Mouse (Mus musculus) layer of hippocampus, postnatal 10 days (tissue): ENCODE measurements at regions not wholly inside any gene's neighbourhood (a gene's known extent, or its start where the extent isn't known, plus 50 kb on each side); places are given as distances from the start of the nearest gene placed in this dataset.
"Not testable (repeated sequence)": the region's sequence is repeated elsewhere in the genome, so short reads cannot be mapped to it uniquely, and the experiment has no call there.

Source experiments
- DNase-seq, 2 experiments: peaks; one replicate each; pipeline ENCODE4 v3.0.0; 2021; ENCODE audit warnings: low spot score in 2 of 2
- microRNA-seq, 2 experiments: library from miRNA; unstranded; fragments of <30 nt; microRNA quantifications; one replicate each; pipeline ENCODE4 v1.2.0; 2021

DNA sequence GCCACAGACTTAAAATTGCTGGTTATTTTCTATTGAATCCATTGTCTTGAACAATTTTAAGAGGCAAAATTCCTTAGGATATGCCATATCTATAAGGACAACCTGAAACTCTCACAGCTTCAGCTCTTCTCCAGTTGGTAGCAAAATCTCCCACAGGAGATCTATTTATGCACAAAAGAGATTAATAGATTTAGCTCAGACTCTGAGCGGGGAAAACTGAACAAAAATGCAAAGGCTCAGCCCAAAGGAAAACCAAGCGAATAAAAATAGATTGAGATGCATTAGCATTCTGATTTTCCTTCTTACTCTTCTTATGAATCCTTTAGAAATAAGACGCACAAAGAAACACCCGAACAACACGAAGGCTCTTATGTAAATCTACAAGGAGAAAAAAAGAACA lies 196.2 kb upstream of the Pcsk5 start:
- DNase-seq = no peak

GRCm38 (mm10) chr19:18025877-18026276 lies 188.4 kb upstream of the Pcsk5 start:
- DNase-seq = no peak

GRCm38 (mm10) chr19:18020351-18020750 lies 182.9 kb upstream of the Pcsk5 start:
- DNase-seq = no peak

DNA sequence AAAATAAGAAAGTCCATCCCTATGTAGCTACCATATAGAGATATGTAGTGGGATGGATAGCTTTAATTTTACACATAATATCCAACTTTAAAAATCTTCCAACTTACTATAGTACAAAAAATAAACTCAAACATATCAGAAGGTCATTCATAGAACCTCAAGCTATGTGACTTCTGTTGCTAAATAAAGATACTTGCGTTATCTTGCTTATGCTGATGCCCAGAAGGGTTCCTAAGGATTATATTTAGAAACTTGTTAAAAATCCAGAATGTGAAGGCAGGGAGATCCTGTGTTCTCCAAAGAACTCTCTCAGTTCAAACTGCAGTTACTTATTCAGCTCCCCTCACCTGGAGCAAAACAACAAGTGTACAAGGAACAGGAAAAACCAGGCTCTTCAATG lies 177.9 kb upstream of the Pcsk5 start:
- DNase-seq = no peak

GRCm38 (mm10) chr19:18012029-18012428 lies 174.6 kb upstream of the Pcsk5 start:
- DNase-seq = no peak

DNA sequence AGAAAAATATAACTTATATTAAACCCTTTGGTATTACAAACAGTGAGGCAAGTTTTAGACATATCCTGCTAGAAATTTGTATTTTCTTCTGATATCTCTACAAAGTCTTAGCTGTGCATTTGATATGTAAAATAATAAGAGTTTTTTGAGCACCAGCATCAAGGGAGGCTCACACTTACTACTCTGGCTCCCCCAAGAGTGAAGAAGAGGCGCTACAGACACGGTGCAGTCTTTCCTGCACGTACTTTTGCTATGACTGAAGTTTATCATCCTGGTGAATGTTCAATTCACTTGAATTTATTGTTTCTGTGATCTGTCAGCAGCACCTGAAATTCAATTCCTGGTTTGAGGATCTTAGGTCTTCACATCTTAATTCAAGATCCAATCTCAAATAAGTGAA lies 160.1 kb upstream of the Pcsk5 start:
- no peak for DNase-seq

GRCm38 (mm10) chr19:17983416-17983815 lies 146.0 kb upstream of the Pcsk5 start:
- DNase-seq = no peak

DNA sequence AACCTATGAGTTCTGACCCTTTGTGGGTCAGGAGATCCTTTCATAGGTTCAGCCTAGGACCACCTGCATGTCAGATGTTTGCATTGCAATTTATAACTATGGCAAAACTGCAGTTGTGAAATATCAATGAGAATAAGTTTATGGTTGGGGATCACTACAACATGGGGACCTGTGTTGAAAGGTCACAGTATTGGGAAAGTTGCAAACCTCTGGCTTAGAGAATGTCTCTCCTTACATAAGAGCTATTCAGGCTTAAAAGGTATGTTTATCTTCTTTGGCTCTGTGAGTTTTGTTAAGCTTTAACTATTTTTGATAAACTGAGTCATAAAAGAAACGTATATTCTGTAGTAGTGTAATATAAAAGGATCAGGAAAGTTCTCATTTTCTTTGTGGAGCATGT lies 128.1 kb upstream of the Pcsk5 start:
- no peak for DNase-seq

- peak; percentile 16 to 20 for DNase-seq
Observed at GRCm38 (mm10) chr19:17958440-17958839, 121.0 kb upstream of the Pcsk5 start.

DNA sequence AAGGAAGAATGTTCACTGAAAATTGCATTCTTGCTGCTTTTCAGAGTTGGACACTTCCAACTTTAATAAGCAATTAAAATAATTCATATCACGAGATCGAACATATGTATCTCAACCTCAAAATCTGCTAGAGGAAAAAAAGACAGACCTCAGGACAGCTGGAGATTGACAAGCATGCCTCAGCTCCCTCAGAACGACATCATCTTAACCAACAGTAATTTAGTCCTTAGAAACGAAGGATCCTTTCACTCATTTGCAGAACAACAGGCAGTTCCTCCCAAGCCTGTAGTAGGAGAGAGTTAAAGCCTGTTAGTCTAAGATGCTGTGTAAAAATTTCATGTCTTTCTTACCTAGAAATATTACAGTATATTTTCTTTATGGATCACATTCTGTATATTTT lies 95.2 kb upstream of the Pcsk5 start:
- DNase-seq = no peak

DNA sequence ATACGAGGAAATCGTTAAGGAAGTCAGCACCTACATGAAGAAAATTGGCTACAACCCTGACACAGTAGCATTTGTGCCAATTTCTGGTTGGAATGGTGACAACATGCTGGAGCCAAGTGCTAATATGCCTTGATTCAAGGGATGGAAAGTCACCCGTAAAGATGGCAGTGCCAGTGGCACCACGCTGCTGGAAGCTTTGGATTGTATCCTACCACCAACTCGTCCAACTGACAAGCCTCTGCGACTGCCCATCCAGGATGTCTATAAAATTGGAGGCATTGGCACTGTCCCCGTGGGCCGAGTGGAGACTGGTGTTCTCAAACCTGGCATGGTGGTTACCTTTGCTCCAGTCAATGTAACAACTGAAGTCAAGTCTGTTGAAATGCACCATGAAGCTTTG lies 89.7 kb upstream of the Pcsk5 start:
- not testable (repeated sequence) for DNase-seq

GRCm38 (mm10) chr19:17907579-17907978 lies 70.1 kb upstream of the Pcsk5 start:
- no peak for DNase-seq

DNA sequence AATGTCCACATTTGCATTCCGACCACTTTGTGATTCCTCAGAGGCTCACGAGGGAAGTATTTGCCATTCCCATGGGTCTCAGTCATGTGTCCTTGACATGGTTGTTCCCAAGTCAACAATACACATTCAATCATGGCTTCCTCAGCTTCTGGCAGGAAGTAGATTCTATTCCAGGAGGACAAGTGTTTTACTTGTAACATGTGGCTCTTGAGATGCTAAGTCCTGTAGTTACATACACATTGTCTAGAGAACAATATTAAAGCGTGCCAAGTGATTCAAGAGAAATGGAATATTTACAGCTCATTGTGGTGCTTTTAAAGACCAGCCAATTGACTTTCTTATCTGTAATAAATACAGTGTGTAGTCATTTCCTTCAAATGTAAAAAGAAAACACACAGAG lies 66.7 kb upstream of the Pcsk5 start:
- DNase-seq = no peak

GRCm38 (mm10) chr19:17892615-17893014 lies 55.2 kb upstream of the Pcsk5 start:
- DNase-seq = no peak

Small RNA genes lying in the stretch of these regions (microRNA-seq; reads per million reads assigned to microRNA genes)
- gene Gm23061 = 0 reads per million in 2 experiments
